Mouse (Mus musculus): ENCODE data around the gene Ier2. TPM values are rescaled to one million over a fixed set of nuclear protein-coding genes. Genes with fewer than 3 reads are reported as not detected.

Ier2 gene
- total RNA-seq, 4 experiments from 2014 or later, result 18.3 to 48.9 (median 22.3) TPM

- DNase-seq, result peak; percentile 60
Observed at GRCm38 (mm10) chr8:84661961-84662571, 586 bp downstream of the Ier2 start.

GRCm38 (mm10) chr8:84661458-84661871, 1.2 kb downstream of the Ier2 start:
- peak; percentile 93 for DNase-seq

GRCm38 (mm10) chr8:84660819-84661457, 1.7 kb downstream of the Ier2 start:
- no peak for DNase-seq

- DNase-seq, result peak; percentile 51
Observed at GRCm38 (mm10) chr8:84659936-84660818, 2.5 kb downstream of the Ier2 start.

GRCm38 (mm10) chr8:84658951-84659350, 3.7 kb downstream of the Ier2 start:
- no peak for DNase-seq

GRCm38 (mm10) chr8:84657680-84658079, 5.0 kb downstream of the Ier2 start:
- DNase-seq, result no peak

GRCm38 (mm10) chr8:84657203-84657602, 5.4 kb downstream of the Ier2 start:
- no peak for DNase-seq

- peak; percentile 65 for DNase-seq
Observed at GRCm38 (mm10) chr8:84656641-84657126, 6.0 kb downstream of the Ier2 start.

GRCm38 (mm10) chr8:84656191-84656525, 6.5 kb downstream of the Ier2 start:
- DNase-seq, result no peak

GRCm38 (mm10) chr8:84655336-84656190, 7.1 kb downstream of the Ier2 start:
- no peak for DNase-seq

GRCm38 (mm10) chr8:84654597-84654996, 8.1 kb downstream of the Ier2 start:
- no peak for DNase-seq

GRCm38 (mm10) chr8:84653092-84653631, 9.5 kb downstream of the Ier2 start:
- no peak for DNase-seq

GRCm38 (mm10) chr8:84650213-84650612, 12.4 kb downstream of the Ier2 start:
- no peak for DNase-seq

GRCm38 (mm10) chr8:84647461-84647901, 15.2 kb downstream of the Ier2 start:
- no peak for DNase-seq

- DNase-seq, result no peak
Observed at GRCm38 (mm10) chr8:84646800-84647199, 15.9 kb downstream of the Ier2 start.

GRCm38 (mm10) chr8:84643019-84643418, 19.6 kb downstream of the Ier2 start:
- DNase-seq, result no peak

GRCm38 (mm10) chr8:84641578-84642361, 20.9 kb downstream of the Ier2 start:
- DNase-seq, result no peak

- no peak for DNase-seq
Observed at GRCm38 (mm10) chr8:84640617-84641294, 21.9 kb downstream of the Ier2 start.

GRCm38 (mm10) chr8:84640010-84640588, 22.6 kb downstream of the Ier2 start:
- no peak for DNase-seq

All from adrenal gland, adult 8-10 months (tissue).